Mouse (Mus musculus): Measurements from ENCODE around the gene Fnip2.

- TF ChIP-seq CTCF (conservative IDR thresholded peaks at IDR 0.05 in 1 of 2, IDR thresholded peaks at IDR 0.05 in 1 of 2; ENCODE audit: low read depth in 2 of 2, low read length in 2 of 2) (no peak), NELFE (IDR thresholded peaks at IDR 0.05; ENCODE audit: low read depth, low read length) (no peak), POLR2A (IDR thresholded peaks at IDR 0.05; ENCODE audit: low read depth, low read length) (no peak), ZMIZ1 (IDR thresholded peaks at IDR 0.05; ENCODE audit: low read depth, low read length) (no peak), SMC3 (IDR thresholded peaks at IDR 0.05; ENCODE audit: low read depth, low read length) (no peak), MXI1 (IDR thresholded peaks at IDR 0.05; ENCODE audit: low read depth, low read length) (no peak), USF2 (conservative IDR thresholded peaks at IDR 0.05; ENCODE audit: low read depth, low read length) (no peak), EP300 (IDR thresholded peaks at IDR 0.05; ENCODE audit: low read length) (no peak), TBP (conservative IDR thresholded peaks at IDR 0.05; ENCODE audit: low read depth, low read length) (no peak), GABPA (IDR thresholded peaks at IDR 0.05; ENCODE audit: insufficient replicate concordance, low read depth, low read length) (no peak), KAT2A (IDR thresholded peaks at IDR 0.05; ENCODE audit: insufficient replicate concordance, low read length) (no peak), IRF4 (IDR thresholded peaks at IDR 0.05; ENCODE audit: low read depth, low read length) (no peak)
These were observed 89.2 kb downstream of the Fnip2 start for GRCm38 (mm10) chr3:79478400-79478799.

All from CH12.LX (cell line).